Mouse (Mus musculus): ENCODE measurements around the gene Enpp6. TPM values are rescaled to one million over a fixed set of nuclear protein-coding genes. Genes with fewer than 3 reads are reported as not detected.

Gene Enpp6
- polyA plus RNA-seq, 1 experiment from 2014 or later: 0.86 TPM

DNA sequence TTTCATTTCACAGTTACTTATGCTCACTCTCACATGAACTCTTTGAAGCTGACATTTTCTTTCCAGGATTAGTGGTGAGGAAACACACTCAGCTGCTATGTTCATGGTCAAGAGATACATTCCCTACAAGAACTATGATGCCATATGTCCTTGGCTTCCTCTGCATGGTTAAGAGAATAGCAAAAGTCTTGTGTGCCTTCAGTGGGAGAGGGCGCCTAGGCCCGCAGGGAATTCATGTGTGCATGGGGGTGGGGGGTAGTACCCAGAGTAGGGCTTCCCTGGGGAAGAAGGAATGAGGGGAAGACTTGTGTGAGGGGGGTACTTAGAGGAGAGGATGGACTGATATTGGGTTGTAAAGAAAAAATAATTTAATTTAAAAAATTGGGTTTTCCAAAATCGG is 18.0 kb upstream of the Enpp6 start:
- Histone ChIP-seq H3K27me3 (replicated peaks; ENCODE audit: insufficient read depth, low read length) (no peaks in the 10 kb centered on the region), H3K9me3 (ENCODE audit: low read length) (no peaks in the 10 kb centered on the region), H3K9ac (replicated peaks; ENCODE audit: low read depth) (no peak overlapping the region), H3K27ac (ENCODE audit: low read length) (no peak overlapping the region), H3K4me1 (ENCODE audit: insufficient read depth, low read depth, low read length) (no peaks in the 10 kb centered on the region), H3K4me3 (ENCODE audit: low read depth, low read length) (no peak overlapping the region), H3K4me2 (replicated peaks; ENCODE audit: low read depth, low read length) (no peak overlapping the region), H3K36me3 (ENCODE audit: insufficient read depth, low read length) (no peaks in the 10 kb centered on the region)
- DNase-seq (ENCODE audit: low spot score) (no peak), ATAC-seq (no peak)
- WGBS: 95% methylated on average over 3 of the region's 3 CpGs
- no peak for TF ChIP-seq EP300 (IDR thresholded peaks at IDR 0.05)
- no peak for TF ChIP-seq CTCF (IDR thresholded peaks at IDR 0.05)

GRCm38 (mm10) chr8:46969386-46969785 is 17.3 kb upstream of the Enpp6 start:
- Histone ChIP-seq H3K27me3 (replicated peaks; ENCODE audit: insufficient read depth, low read length) (no peaks in the 10 kb centered on the region), H3K36me3 (ENCODE audit: insufficient read depth, low read length) (no peaks in the 10 kb centered on the region), H3K9me3 (ENCODE audit: low read length) (no peaks in the 10 kb centered on the region), H3K4me2 (replicated peaks; ENCODE audit: low read depth, low read length) (no peak overlapping the region), H3K4me1 (ENCODE audit: insufficient read depth, low read depth, low read length) (no peaks in the 10 kb centered on the region), H3K9ac (replicated peaks; ENCODE audit: low read depth) (no peak overlapping the region), H3K4me3 (ENCODE audit: low read depth, low read length) (no peak overlapping the region), H3K27ac (ENCODE audit: low read length) (no peak overlapping the region)
- DNase-seq (ENCODE audit: low spot score) (peak; percentile 23), ATAC-seq (no peak)
- TF ChIP-seq CTCF (IDR thresholded peaks at IDR 0.05) (peak; percentile 63), EP300 (IDR thresholded peaks at IDR 0.05) (no peak)
- WGBS: 62% methylated on average over 2 of the region's 2 CpGs

GRCm38 (mm10) chr8:46977376-46977775 is 9.3 kb upstream of the Enpp6 start:
- no peak for DNase-seq (ENCODE audit: low spot score)
- ATAC-seq: no peak
- Histone ChIP-seq H3K27ac (ENCODE audit: low read length) (no peak overlapping the region), H3K9me3 (ENCODE audit: low read length) (no peaks in the 10 kb centered on the region), H3K4me1 (ENCODE audit: insufficient read depth, low read depth, low read length) (no peaks in the 10 kb centered on the region), H3K4me3 (ENCODE audit: low read depth, low read length) (no peak overlapping the region), H3K27me3 (replicated peaks; ENCODE audit: insufficient read depth, low read length) (no peaks in the 10 kb centered on the region), H3K36me3 (ENCODE audit: insufficient read depth, low read length) (no peaks in the 10 kb centered on the region), H3K9ac (replicated peaks; ENCODE audit: low read depth) (no peak overlapping the region), H3K4me2 (replicated peaks; ENCODE audit: low read depth, low read length) (no peak overlapping the region)
- whole genome bisulfite sequencing: 79% methylated on average over 4 of the region's 4 CpGs
- TF ChIP-seq EP300 (IDR thresholded peaks at IDR 0.05) (no peak), CTCF (IDR thresholded peaks at IDR 0.05) (no peak)

GRCm38 (mm10) chr8:46982166-46982565 is 4.5 kb upstream of the Enpp6 start:
- H3K36me3 ChIP-seq (ENCODE audit: insufficient read depth, low read length): no peaks in the 10 kb centered on the region
- no peak for DNase-seq (ENCODE audit: low spot score)
- H3K4me3 ChIP-seq (ENCODE audit: low read depth, low read length): no peak overlapping the region
- WGBS: 56% methylated on average over 6 of the region's 6 CpGs
- H3K9ac ChIP-seq (replicated peaks; ENCODE audit: low read depth): no peak overlapping the region
- ATAC-seq: no peak
- H3K27me3 ChIP-seq (replicated peaks; ENCODE audit: insufficient read depth, low read length): no peaks in the 10 kb centered on the region
- H3K27ac ChIP-seq (ENCODE audit: low read length): no peak overlapping the region
- no peaks in the 10 kb centered on the region for H3K4me1 ChIP-seq (ENCODE audit: insufficient read depth, low read depth, low read length)
- TF ChIP-seq CTCF (IDR thresholded peaks at IDR 0.05): no peak
- no peak for TF ChIP-seq EP300 (IDR thresholded peaks at IDR 0.05)
- no peak overlapping the region for H3K4me2 ChIP-seq (replicated peaks; ENCODE audit: low read depth, low read length)
- no peaks in the 10 kb centered on the region for H3K9me3 ChIP-seq (ENCODE audit: low read length)

DNA sequence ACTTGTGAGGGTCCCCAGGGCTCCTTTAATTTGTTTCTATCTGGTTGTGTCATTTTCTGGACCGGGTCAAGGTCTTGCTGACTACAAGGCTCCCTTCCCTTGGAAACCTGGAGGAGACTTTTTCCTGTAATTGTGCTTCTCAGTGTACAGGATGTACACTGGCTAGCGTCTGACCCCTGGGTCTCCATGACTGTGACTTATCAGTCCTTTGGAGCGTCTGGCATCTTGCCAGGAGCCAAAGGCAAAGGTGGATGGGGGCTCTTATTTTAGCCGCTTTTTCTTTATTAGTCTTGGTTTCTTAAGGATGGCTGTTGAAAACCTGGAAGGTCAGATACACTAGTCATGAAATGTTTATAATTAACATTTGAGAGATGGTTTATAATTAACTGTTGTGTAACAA is 3.9 kb upstream of the Enpp6 start:
- DNase-seq (ENCODE audit: low spot score) (no peak), ATAC-seq (peak; percentile 58; the same call in 1 of the 2 replicates)
- TF ChIP-seq EP300 (IDR thresholded peaks at IDR 0.05) (0 out of 2 replicates have a peak, but pooled peaks have one; percentile 35), CTCF (IDR thresholded peaks at IDR 0.05) (no peak)
- H3K4me1 ChIP-seq (ENCODE audit: insufficient read depth, low read depth, low read length): no peaks in the 10 kb centered on the region
- H3K4me3 ChIP-seq (ENCODE audit: low read depth, low read length): no peak overlapping the region
- no peaks in the 10 kb centered on the region for H3K36me3 ChIP-seq (ENCODE audit: insufficient read depth, low read length)
- H3K4me2 ChIP-seq (replicated peaks; ENCODE audit: low read depth, low read length): no peak overlapping the region
- no peak overlapping the region for H3K27ac ChIP-seq (ENCODE audit: low read length)
- no peak overlapping the region for H3K9ac ChIP-seq (replicated peaks; ENCODE audit: low read depth)
- no peaks in the 10 kb centered on the region for H3K27me3 ChIP-seq (replicated peaks; ENCODE audit: insufficient read depth, low read length)
- WGBS: 40% methylated on average over 4 of the region's 4 CpGs
- no peaks in the 10 kb centered on the region for H3K9me3 ChIP-seq (ENCODE audit: low read length)

DNA sequence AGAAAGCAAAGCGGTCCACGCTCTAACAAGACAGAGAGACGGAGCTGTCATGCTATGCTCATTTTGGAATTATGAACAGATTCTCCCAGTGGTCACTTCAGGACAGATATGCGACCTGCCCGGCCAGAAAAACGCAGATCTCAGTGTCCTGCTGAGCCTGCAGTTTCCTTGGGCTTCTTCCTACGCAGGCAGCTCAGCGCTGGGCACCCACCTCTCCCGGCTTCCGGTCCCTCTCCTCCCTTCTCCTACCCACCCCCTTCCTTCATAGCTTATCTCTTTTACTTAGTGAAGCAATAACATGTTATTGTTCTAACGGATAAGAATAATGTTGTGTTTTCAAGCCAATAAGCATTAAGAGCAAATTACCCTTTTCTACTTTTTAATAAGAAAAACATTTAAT is 2.0 kb upstream of the Enpp6 start:
- H3K4me1 ChIP-seq (ENCODE audit: insufficient read depth, low read depth, low read length): no peaks in the 10 kb centered on the region
- H3K4me2 ChIP-seq (replicated peaks; ENCODE audit: low read depth, low read length): no peak overlapping the region
- WGBS: 78% methylated on average over 11 of the region's 11 CpGs
- H3K9ac ChIP-seq (replicated peaks; ENCODE audit: low read depth): no peak overlapping the region
- no peaks in the 10 kb centered on the region for H3K36me3 ChIP-seq (ENCODE audit: insufficient read depth, low read length)
- DNase-seq (ENCODE audit: low spot score): no peak
- H3K27me3 ChIP-seq (replicated peaks; ENCODE audit: insufficient read depth, low read length): no peaks in the 10 kb centered on the region
- H3K27ac ChIP-seq (ENCODE audit: low read length): no peak overlapping the region
- TF ChIP-seq EP300 (IDR thresholded peaks at IDR 0.05) (no peak), CTCF (IDR thresholded peaks at IDR 0.05) (no peak)
- ATAC-seq: no peak
- H3K9me3 ChIP-seq (ENCODE audit: low read length): no peaks in the 10 kb centered on the region
- no peak overlapping the region for H3K4me3 ChIP-seq (ENCODE audit: low read depth, low read length)

DNA sequence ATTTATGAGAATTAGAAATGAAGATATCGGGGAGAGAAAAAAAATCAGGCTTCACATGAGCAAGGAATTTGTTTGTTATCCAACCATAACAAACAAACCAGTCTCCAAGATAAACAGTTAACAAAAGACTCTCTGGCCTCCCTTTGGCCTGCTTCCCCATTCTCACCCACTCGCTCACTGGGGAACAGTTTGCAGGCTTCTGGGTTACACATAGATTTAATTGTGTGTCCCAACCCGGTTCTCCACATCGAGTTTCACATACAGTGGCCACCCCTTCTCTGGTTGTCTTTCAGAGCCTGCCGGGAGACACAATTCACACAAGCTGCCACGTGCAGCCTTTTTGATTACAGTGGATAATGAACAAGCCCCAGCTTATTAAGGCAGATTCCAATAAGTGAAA is 1.7 kb downstream of the Enpp6 start:
- no peak for DNase-seq (ENCODE audit: low spot score)
- Histone ChIP-seq H3K9me3 (ENCODE audit: low read length) (no peaks in the 10 kb centered on the region), H3K27ac (ENCODE audit: low read length) (no peak overlapping the region), H3K27me3 (replicated peaks; ENCODE audit: insufficient read depth, low read length) (no peaks in the 10 kb centered on the region), H3K36me3 (ENCODE audit: insufficient read depth, low read length) (no peaks in the 10 kb centered on the region), H3K4me2 (replicated peaks; ENCODE audit: low read depth, low read length) (no peak overlapping the region), H3K4me3 (ENCODE audit: low read depth, low read length) (no peak overlapping the region), H3K4me1 (ENCODE audit: insufficient read depth, low read depth, low read length) (no peaks in the 10 kb centered on the region), H3K9ac (replicated peaks; ENCODE audit: low read depth) (no peak overlapping the region)
- ATAC-seq: no peak
- 61% methylated on average over 6 of the region's 6 CpGs for WGBS
- TF ChIP-seq EP300 (IDR thresholded peaks at IDR 0.05) (no peak), CTCF (IDR thresholded peaks at IDR 0.05) (no peak)

Data from lung, postnatal 0 days (tissue).